Mouse (Mus musculus) hindbrain, embryonic 11.5 days (tissue): ENCODE data around the gene Amz2. TPM values are rescaled to one million over a fixed set of nuclear protein-coding genes. Genes with fewer than 3 reads are reported as not detected.

Experiments used
- ATAC-seq: fragments of 200-750 bp; cut with Nextera tagmentation; 2 replicates; pipeline ENCODE4 v1.8.0; 2017; ENCODE audit warnings: mild to moderate bottlenecking, moderate TSS enrichment, moderate library complexity; ENCODE audit not compliant: low FRiP score
- DNase-seq: peaks from one replicate; pipeline ENCODE4 v3.0.0-alpha.2; 2015; ENCODE audit warnings: low spot score
- H3K27ac ChIP-seq: fragments of 300-500 bp; sonication (generic); 2 replicates; pipeline ENCODE4 v1.5.1; 2014; ENCODE audit warnings: mild to moderate bottlenecking, low read depth, low read length
- H3K27me3 ChIP-seq: fragments of 300-500 bp; sonication (generic); 2 replicates; pipeline ENCODE4 v1.6.1; 2014; ENCODE audit warnings: mild to moderate bottlenecking, low read length, moderate library complexity, mixed read lengths; ENCODE audit not compliant: control insufficient read depth, insufficient read depth
- H3K36me3 ChIP-seq: fragments of 300-500 bp; sonication (generic); 2 replicates; pipeline ENCODE4 v1.6.1; 2014; ENCODE audit warnings: mild to moderate bottlenecking, low read length, moderate library complexity, mixed read lengths; ENCODE audit not compliant: control insufficient read depth, insufficient read depth
- H3K4me1 ChIP-seq: fragments of 300-500 bp; sonication (generic); replicated peaks from 2 replicates; pipeline ENCODE4 v1.6.1; 2014; ENCODE audit warnings: low read length, mixed read lengths; ENCODE audit not compliant: control insufficient read depth, insufficient read depth
- H3K4me2 ChIP-seq: fragments of 300-500 bp; sonication (generic); replicated peaks from 2 replicates; pipeline ENCODE4 v1.6.1; 2014; ENCODE audit warnings: mild to moderate bottlenecking, low read depth, low read length
- H3K4me3 ChIP-seq: fragments of 300-500 bp; sonication (generic); 2 replicates; pipeline ENCODE4 v1.5.1; 2014; ENCODE audit warnings: low read depth, low read length
- H3K9ac ChIP-seq: fragments of 300-500 bp; sonication (generic); 2 replicates; pipeline ENCODE4 v1.6.1; 2014; ENCODE audit warnings: low read depth, low read length
- H3K9me3 ChIP-seq: fragments of 300-500 bp; sonication (generic); 2 replicates; pipeline ENCODE4 v1.6.1; 2016; ENCODE audit warnings: low read length; ENCODE audit not compliant: control insufficient read depth
- WGBS: fragments of 180-500 bp; shearing (Covaris S2); extraction: QIAGEN DNeasy Blood & Tissue Kit; methylation state at CpG from one replicate; pipeline ENCODE4 v1.1.7; 2014; 5-methylcytosine and 5-hydroxymethylcytosine counted together
- polyA plus RNA-seq: library from polyadenylated mRNA; unstranded; fragments of >200 nt; fragmentation: Nextera tagmentation; extraction: Ambion mirVana; gene quantifications from 2 replicates; pipeline ENCODE4 v1.2.1, GENCODE M21; 2014

Gene Amz2
- polyA plus RNA-seq, 1 experiment from 2014 or later: 50.4 TPM

GRCm38 (mm10) chr11:109391760-109392159 lies 34.0 kb upstream of the Amz2 start:
- Histone ChIP-seq H3K27ac (no peak overlapping the region), H3K4me3 (no peak overlapping the region), H3K9me3 (no peaks in the 10 kb centered on the region), H3K4me2 (no peak overlapping the region), H3K27me3 (no peaks in the 10 kb centered on the region), H3K4me1 (no peaks in the 10 kb centered on the region), H3K9ac (no peak overlapping the region), H3K36me3 (no peaks in the 10 kb centered on the region)
- WGBS: 44% methylated on average over 7 of the region's 7 CpGs
- no peak for DNase-seq
- ATAC-seq: no peak

GRCm38 (mm10) chr11:109392601-109393000 lies 33.1 kb upstream of the Amz2 start:
- no peak overlapping the region for H3K4me2 ChIP-seq
- no peak overlapping the region for H3K9ac ChIP-seq
- H3K36me3 ChIP-seq: no peaks in the 10 kb centered on the region
- H3K27ac ChIP-seq: no peak overlapping the region
- no peaks in the 10 kb centered on the region for H3K27me3 ChIP-seq
- WGBS: 90% methylated on average over 9 of the region's 9 CpGs
- DNase-seq (no peak), ATAC-seq (no peak)
- no peaks in the 10 kb centered on the region for H3K4me1 ChIP-seq
- no peaks in the 10 kb centered on the region for H3K9me3 ChIP-seq
- H3K4me3 ChIP-seq: no peak overlapping the region

GRCm38 (mm10) chr11:109394758-109395157 lies 31.0 kb upstream of the Amz2 start:
- Histone ChIP-seq H3K27me3 (no peaks in the 10 kb centered on the region), H3K4me3 (no peak overlapping the region), H3K4me2 (no peak overlapping the region), H3K9me3 (no peaks in the 10 kb centered on the region), H3K9ac (no peak overlapping the region), H3K36me3 (no peaks in the 10 kb centered on the region), H3K4me1 (no peaks in the 10 kb centered on the region), H3K27ac (no peak overlapping the region)
- WGBS: 90% methylated on average over 9 of the region's 9 CpGs
- ATAC-seq (no peak), DNase-seq (no peak)

GRCm38 (mm10) chr11:109395291-109395690 lies 30.5 kb upstream of the Amz2 start:
- Histone ChIP-seq H3K27ac (no peak overlapping the region), H3K27me3 (no peaks in the 10 kb centered on the region), H3K9ac (no peak overlapping the region), H3K9me3 (no peaks in the 10 kb centered on the region), H3K4me1 (no peaks in the 10 kb centered on the region), H3K4me2 (no peak overlapping the region), H3K36me3 (no peaks in the 10 kb centered on the region), H3K4me3 (no peak overlapping the region)
- DNase-seq: no peak
- no peak for ATAC-seq
- WGBS: 93% methylated on average over 9 of the region's 9 CpGs

- Histone ChIP-seq H3K4me2 (no peak overlapping the region), H3K36me3 (no peaks in the 10 kb centered on the region), H3K4me1 (no peaks in the 10 kb centered on the region), H3K27ac (no peak overlapping the region), H3K9me3 (no peaks in the 10 kb centered on the region), H3K9ac (no peak overlapping the region), H3K4me3 (no peak overlapping the region), H3K27me3 (no peaks in the 10 kb centered on the region)
- ATAC-seq: no peak
- WGBS: 78% methylated on average over 5 of the region's 5 CpGs
- DNase-seq: no peak
Observed at GRCm38 (mm10) chr11:109406431-109406830, 19.3 kb upstream of the Amz2 start.

- 90% methylated on average over 15 of the region's 15 CpGs for WGBS
Observed at GRCm38 (mm10) chr11:109410197-109410980, 15.4 kb upstream of the Amz2 start.

GRCm38 (mm10) chr11:109413617-109414016 lies 12.1 kb upstream of the Amz2 start, which contains the start of gene 9930022D16Rik:
Gene 9930022D16Rik, plus strand, starts transcription at chr11:109413917.
- no peaks in the 10 kb centered on the region for H3K4me1 ChIP-seq
- no peaks in the 10 kb centered on the region for H3K27me3 ChIP-seq
- no peaks in the 10 kb centered on the region for H3K9me3 ChIP-seq
- H3K36me3 ChIP-seq: no peaks in the 10 kb centered on the region
- H3K9ac ChIP-seq: no peak within 1 kb of the TSS
- H3K27ac ChIP-seq: no peak within 1 kb of the TSS
- 89% methylated on average over 6 of the region's 6 CpGs for WGBS
- H3K4me3 ChIP-seq: no peak within 1 kb of the TSS
- H3K4me2 ChIP-seq: no peak within 1 kb of the TSS
- ATAC-seq (no peak), DNase-seq (no peak)

More at GRCm38 (mm10) chr11:109410197-109410980, 15.4 kb upstream of the Amz2 start:
- no peaks in the 10 kb centered on the region for H3K9me3 ChIP-seq
- ATAC-seq (no peak), DNase-seq (no peak)
- H3K4me1 ChIP-seq: no peaks in the 10 kb centered on the region
- H3K36me3 ChIP-seq: no peaks in the 10 kb centered on the region
- H3K27me3 ChIP-seq: no peaks in the 10 kb centered on the region
- H3K9ac ChIP-seq: no peak overlapping the region
- no peak overlapping the region for H3K4me3 ChIP-seq
- no peak overlapping the region for H3K27ac ChIP-seq
- no peak overlapping the region for H3K4me2 ChIP-seq

GRCm38 (mm10) chr11:109414802-109415201 lies 10.9 kb upstream of the Amz2 start:
- H3K4me2 ChIP-seq: no peak overlapping the region
- DNase-seq (no peak), ATAC-seq (no peak)
- H3K27me3 ChIP-seq: no peaks in the 10 kb centered on the region
- WGBS: 88% methylated on average over 5 of the region's 5 CpGs
- H3K4me3 ChIP-seq: no peak overlapping the region
- H3K36me3 ChIP-seq: no peaks in the 10 kb centered on the region
- no peak overlapping the region for H3K27ac ChIP-seq
- H3K9me3 ChIP-seq: no peaks in the 10 kb centered on the region
- H3K9ac ChIP-seq: no peak overlapping the region
- no peaks in the 10 kb centered on the region for H3K4me1 ChIP-seq

GRCm38 (mm10) chr11:109416709-109417420 lies 8.9 kb upstream of the Amz2 start:
- H3K4me3 ChIP-seq: no peak overlapping the region
- no peaks in the 10 kb centered on the region for H3K4me1 ChIP-seq
- H3K9ac ChIP-seq: no peak overlapping the region
- H3K9me3 ChIP-seq: no peaks in the 10 kb centered on the region
- H3K27ac ChIP-seq: no peak overlapping the region
- no peaks in the 10 kb centered on the region for H3K27me3 ChIP-seq
- WGBS: 90% methylated on average over 8 of the region's 8 CpGs
- ATAC-seq: no peak
- H3K36me3 ChIP-seq: no peaks in the 10 kb centered on the region
- H3K4me2 ChIP-seq: no peak overlapping the region
- DNase-seq: no peak
